Mouse (Mus musculus) c-Kit-positive CD71-positive TER-119-positive erythroid progenitor cells, embryonic 14.5 days (primary cell): ENCODE measurements at regions not wholly inside any gene's neighbourhood (a gene's known extent, or its start where the extent isn't known, plus 50 kb on each side); places are given as distances from the start of the nearest gene placed in this dataset.

Experiments
- DNase-seq: peaks from one replicate; pipeline ENCODE4 v3.0.0-alpha.2; 2013; ENCODE audit warnings: low spot score

GRCm38 (mm10) chr1:155041592-155041991 is 57.8 kb downstream of the Ier5 start:
- no peak for DNase-seq

DNA sequence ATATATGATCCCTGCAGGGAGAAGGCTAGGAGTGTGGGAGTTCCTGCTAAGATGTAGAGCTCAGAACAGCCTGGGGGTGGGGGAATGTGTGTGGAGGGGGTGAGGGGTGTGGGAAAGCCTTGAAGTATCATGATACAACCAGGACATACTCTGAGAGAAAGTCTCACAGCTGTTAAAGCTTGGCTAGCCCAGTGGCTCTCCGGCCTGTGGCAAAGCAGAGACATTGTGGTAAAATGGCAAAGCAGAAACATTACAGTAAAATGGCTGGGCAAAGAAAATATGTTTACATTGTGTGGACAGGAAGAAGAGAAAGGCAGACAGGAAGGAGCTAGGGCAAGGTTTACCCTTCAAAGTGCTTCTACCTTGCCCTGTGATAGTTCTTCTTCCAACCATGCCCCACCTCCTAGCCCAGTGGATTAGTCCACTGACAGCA is 58.5 kb downstream of the Ier5 start:
- DNase-seq = no peak

- no peak for DNase-seq
These were observed 59.2 kb downstream of the Ier5 start for GRCm38 (mm10) chr1:155040086-155040726.

DNA sequence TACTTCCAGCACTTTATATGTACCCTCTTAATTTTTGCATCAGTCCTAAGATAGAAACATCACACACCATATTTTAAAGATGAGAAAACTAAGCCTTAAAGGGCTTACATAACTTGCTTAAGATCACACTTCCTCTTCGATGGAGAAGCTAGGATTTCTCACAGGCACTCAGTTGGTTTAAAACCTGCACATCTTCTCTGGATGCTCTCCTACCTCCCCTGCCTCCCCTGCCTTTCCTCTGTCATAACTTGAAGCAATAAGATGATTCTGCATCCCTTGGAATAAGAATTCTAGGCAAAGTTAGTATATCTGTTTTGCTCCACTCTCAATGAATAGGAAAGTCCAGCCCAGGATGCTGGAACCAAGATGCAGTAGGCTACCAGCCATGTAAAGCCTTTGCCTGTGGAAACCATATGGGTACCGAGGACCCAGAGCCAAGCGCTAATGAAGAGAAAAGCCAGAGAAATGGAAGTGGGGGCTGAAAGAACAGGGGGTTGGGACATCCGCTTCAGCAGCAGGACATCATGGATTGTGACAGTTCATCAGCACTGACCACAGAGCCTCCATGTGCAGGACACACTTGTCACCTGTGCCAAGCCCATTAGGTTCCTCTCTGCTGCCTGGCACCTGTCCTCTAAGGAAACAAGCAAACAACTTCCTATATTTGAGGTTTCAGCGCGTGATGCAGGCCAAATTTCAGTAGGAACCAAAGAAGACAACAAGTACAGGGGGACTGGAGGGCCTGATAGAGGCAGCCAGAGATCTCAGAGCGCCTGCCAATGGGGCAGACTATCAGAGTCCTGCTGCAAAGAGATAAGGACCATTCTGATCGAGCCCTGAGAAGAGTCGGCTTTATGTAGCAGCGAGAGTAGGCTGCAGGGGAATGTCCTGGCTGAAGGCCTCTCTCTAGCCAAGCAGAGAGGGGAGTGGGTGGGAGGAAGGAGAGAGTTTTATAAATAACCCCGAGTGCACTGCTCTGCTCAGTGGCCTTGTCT is 60.5 kb downstream of the Ier5 start:
- peak; percentile 84 for DNase-seq

DNA sequence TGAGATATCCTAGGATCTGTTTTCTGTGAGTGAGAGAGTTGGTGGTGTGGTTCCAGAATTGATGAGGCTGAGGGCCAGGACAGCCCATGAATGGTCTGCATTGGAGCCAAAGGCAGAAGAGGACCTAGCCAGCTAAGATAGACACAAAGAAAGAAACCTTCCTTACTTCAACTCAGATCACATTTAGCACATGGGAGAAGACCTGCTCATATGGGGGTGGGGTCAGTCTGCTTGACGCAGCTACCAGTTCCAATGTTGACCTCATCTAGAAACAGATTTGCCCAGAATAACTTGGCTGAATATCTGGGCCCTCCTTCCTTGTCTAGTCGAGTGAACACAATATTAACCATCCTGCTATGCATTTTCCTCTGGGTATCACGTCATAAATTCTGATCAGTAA is 62.0 kb downstream of the Ier5 start:
- DNase-seq = no peak

GRCm38 (mm10) chr1:155030908-155031307 is 68.5 kb downstream of the Ier5 start:
- peak; percentile 72 for DNase-seq

- no peak for DNase-seq
These were observed 70.1 kb downstream of the Ier5 start for GRCm38 (mm10) chr1:155029195-155029879.

- DNase-seq = no peak
These were observed 70.7 kb downstream of the Ier5 start for GRCm38 (mm10) chr1:155028735-155029134.

- DNase-seq = no peak
These were observed 71.3 kb downstream of the Ier5 start for GRCm38 (mm10) chr1:155028147-155028546.

GRCm38 (mm10) chr1:155027583-155027982 is 71.9 kb downstream of the Ier5 start:
- DNase-seq = peak; percentile 69

- DNase-seq = peak; percentile 81
These were observed 73.5 kb downstream of the Ier5 start for GRCm38 (mm10) chr1:155025862-155026478.

DNA sequence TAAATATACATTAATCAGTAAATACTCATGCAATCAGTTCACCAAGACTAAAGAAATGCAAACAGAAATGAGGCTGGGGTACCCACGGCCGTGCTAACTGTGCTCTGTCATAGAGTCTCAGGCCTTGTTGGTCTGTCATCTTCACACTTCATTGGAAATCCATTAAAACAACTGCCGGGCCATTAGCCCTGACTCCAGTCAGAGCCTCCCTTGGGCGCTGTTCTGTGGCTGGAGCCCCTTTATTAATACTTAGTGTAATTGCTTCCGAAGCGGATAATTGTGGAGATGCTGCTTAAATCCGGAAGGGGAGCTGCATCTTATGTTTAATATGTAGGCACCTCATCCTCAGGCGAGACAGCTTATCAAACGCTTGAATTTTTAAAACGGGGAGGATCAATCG is 76.1 kb downstream of the Ier5 start:
- no peak for DNase-seq

GRCm38 (mm10) chr1:155015669-155016068 is 83.8 kb downstream of the Ier5 start:
- DNase-seq = no peak

- DNase-seq = no peak
These were observed 84.5 kb downstream of the Ier5 start for GRCm38 (mm10) chr1:155014944-155015343.

DNA sequence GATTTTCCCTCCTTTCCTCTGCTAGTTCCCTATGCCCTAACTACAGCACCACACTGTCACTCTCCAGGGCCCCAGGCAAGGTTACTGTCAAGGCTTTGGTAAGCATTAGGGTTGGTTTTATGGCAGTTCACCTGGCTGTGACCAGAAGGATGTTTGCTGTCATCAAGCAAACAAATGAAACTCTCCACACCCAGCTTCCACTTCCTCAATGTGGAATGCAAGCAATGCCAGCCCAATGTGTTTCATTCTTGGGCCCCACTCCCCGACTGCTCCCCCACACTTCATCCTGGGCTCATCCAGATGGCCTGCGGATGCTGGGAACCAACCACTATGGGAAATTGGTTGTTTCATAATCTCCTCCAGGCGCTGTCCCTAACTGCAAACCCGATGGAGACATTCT is 85.7 kb downstream of the Ier5 start:
- no peak for DNase-seq

- DNase-seq = no peak
These were observed 86.1 kb downstream of the Ier5 start for GRCm38 (mm10) chr1:155013361-155013760.

- DNase-seq = peak; percentile 54
These were observed 92.6 kb downstream of the Ier5 start for GRCm38 (mm10) chr1:155006539-155007486.

- no peak for DNase-seq
These were observed 93.3 kb downstream of the Ier5 start for GRCm38 (mm10) chr1:155006099-155006498.

- no peak for DNase-seq
These were observed 99.1 kb downstream of the Ier5 start for GRCm38 (mm10) chr1:155000301-155000700.

DNA sequence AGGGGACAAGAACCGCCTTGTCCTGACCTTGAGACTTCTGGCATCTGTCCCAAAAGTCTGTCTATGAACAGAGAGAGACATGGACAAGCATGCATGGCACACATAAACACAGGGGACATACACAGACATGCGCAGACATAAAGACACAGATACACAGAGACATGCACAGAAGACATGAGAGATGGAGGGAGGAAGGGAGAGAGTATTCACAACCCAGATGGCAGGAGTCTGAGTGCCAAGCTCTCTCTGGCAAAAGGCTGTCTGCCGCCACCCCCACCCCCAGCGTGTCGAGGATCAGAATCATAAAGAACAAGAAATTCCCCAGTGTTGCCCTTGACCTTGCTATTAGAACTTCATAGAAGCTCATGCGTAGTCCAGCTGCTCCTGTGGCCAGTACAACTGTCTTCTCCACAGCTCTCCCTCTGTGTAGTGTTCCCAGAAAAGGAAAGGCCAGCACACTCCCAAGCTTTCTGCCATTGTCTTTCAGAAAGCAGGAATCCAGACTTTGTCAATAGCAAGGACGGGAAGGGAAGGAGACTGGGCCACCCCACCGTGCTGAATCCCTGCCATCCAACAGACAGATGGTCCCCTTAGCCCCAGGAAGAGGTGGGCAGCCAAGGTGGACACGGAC is 99.8 kb downstream of the Ier5 start:
- no peak for DNase-seq
